In the genomic region with DNA sequence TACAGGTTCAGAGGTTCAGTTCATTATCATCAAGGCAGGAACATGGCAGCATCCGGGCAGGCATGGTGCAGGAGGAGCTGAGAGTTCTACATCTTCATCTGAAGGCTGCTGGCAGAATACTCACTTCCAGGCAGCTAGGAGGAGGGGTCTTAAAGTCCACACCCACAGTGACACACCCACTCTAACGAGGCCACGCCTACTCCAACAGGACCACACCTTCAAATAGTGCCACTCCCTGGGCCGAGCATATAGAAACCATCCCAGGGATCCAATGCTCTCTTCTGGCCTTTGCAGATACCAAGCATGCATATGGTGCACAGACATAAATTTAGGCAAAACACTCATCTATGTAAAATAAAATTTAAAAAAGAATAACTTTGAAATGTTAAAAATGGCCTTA, we compare ENCODE assay signal across 27 mouse cellular contexts.
DNase-seq lines count a peak whose midpoint lies in the region; ATAC-seq lines count a peak whose summit lies in the region.
"Had no signal": no experiment of that assay in that cellular context is flagged by ENCODE, and none has a peak within 500 bp of the region (broad histone marks: within the 10 kb centered on the region; RNA-seq: fewer than 3 reads in every experiment).

No protein-coding gene starts in this region.

- no peak for DNase-seq in heart, adult 8-10 months (ENCODE audit: low spot score)
- DNase-seq in ZHBTc4 (ENCODE audit: low read depth, low spot score): peak; percentile 25
- peak; percentile 33 for DNase-seq in yolk sac, embryonic 10.5 days (ENCODE audit: low spot score)
- DNase-seq in cerebellum, postnatal 36 days: no peak
- no peak for DNase-seq in adrenal gland, postnatal 4 days (ENCODE audit: low spot score in 2 of 2)
- DNase-seq: adrenal gland, postnatal 14 days; cerebellum, adult 8-10 months; gastrocnemius, adult 2 months; heart, postnatal 14 days; kidney, adult 8-10 months; layer of hippocampus, postnatal 36 days; left cerebral cortex, postnatal 4 days; lung, embryonic 14.5 days; lung, postnatal 14 days; midbrain, embryonic 14.5 days; retina, postnatal 1 day; right cerebral cortex, postnatal 14 days had no signal

- no peaks in the 10 kb centered on the region for H3K27me3 ChIP-seq in heart, embryonic 11.5 days (ENCODE audit: control insufficient read depth, insufficient read depth, low read length)
- no peaks in the 10 kb centered on the region for H3K27me3 ChIP-seq in liver, embryonic 12.5 days (replicated peaks)
- H3K27me3 ChIP-seq: hindbrain, embryonic 12.5 days; intestine, embryonic 15.5 days; stomach, embryonic 15.5 days had no signal

- no peak overlapping the region for H3K4me2 ChIP-seq in heart, embryonic 11.5 days
- peak overlapping the region; percentile 15; the same call in 1 of the 2 replicates for H3K4me2 ChIP-seq in liver, embryonic 12.5 days
- H3K4me2 ChIP-seq: hindbrain, embryonic 12.5 days; intestine, embryonic 15.5 days; lung, embryonic 14.5 days; stomach, embryonic 15.5 days had no signal

- H3K4me1 ChIP-seq in heart, embryonic 11.5 days (ENCODE audit: control insufficient read depth, insufficient read depth, low read length): no peaks in the 10 kb centered on the region; the same call in 1 of the 2 replicates
- H3K4me1 ChIP-seq in liver, embryonic 12.5 days: peaks cover 82% of the 10 kb centered on the region
- H3K4me1 ChIP-seq: intestine, embryonic 15.5 days; stomach, embryonic 15.5 days had no signal

- no peak overlapping the region for H3K4me3 ChIP-seq in heart, embryonic 11.5 days (ENCODE audit: low read depth, low read length)
- no peak overlapping the region for H3K4me3 ChIP-seq in liver, embryonic 12.5 days
- H3K4me3 ChIP-seq: erythroblast, embryonic 14.5 days; gastrocnemius, adult 2 months; hindbrain, embryonic 12.5 days; intestine, embryonic 15.5 days; stomach, embryonic 15.5 days had no signal

- ATAC-seq in heart, embryonic 11.5 days (replicated peaks; ENCODE audit: insufficient number of reproducible peaks, low FRiP score, low TSS enrichment): peak; percentile 80; the same call in 1 of the 2 replicates
- peak; percentile 78 for ATAC-seq in liver, embryonic 12.5 days
- ATAC-seq: CD4-positive, CD25-positive, alpha-beta regulatory T cell, adult 4 months; forebrain, embryonic 16.5 days; hindbrain, postnatal 0 days; intestine, embryonic 15.5 days had no signal

- WGBS in heart, embryonic 11.5 days (ENCODE audit: insufficient replicate concordance): 64% methylated on average over 4 of the region's 4 CpGs
- WGBS in liver, embryonic 12.5 days (ENCODE audit: insufficient replicate concordance): 44% methylated on average over 4 of the region's 4 CpGs

- no peak overlapping the region for H3K9ac ChIP-seq in heart, embryonic 11.5 days (ENCODE audit: low read depth, low read length)
- no peak overlapping the region for H3K9ac ChIP-seq in liver, embryonic 12.5 days
- H3K9ac ChIP-seq: hindbrain, embryonic 12.5 days; intestine, embryonic 15.5 days; lung, embryonic 14.5 days; stomach, embryonic 15.5 days had no signal

- H3K9me3 ChIP-seq in heart, embryonic 11.5 days (replicated peaks; ENCODE audit: control insufficient read depth, low read length): no peaks in the 10 kb centered on the region
- no peaks in the 10 kb centered on the region for H3K9me3 ChIP-seq in liver, embryonic 12.5 days (replicated peaks)
- H3K9me3 ChIP-seq: hindbrain, embryonic 12.5 days; intestine, embryonic 15.5 days; stomach, embryonic 15.5 days had no signal

- H3K36me3 ChIP-seq in heart, embryonic 11.5 days (ENCODE audit: control insufficient read depth, insufficient read depth, low read length): no peaks in the 10 kb centered on the region
- H3K36me3 ChIP-seq in liver, embryonic 12.5 days: no peaks in the 10 kb centered on the region
- H3K36me3 ChIP-seq: hindbrain, embryonic 12.5 days; intestine, embryonic 15.5 days; stomach, embryonic 15.5 days had no signal

- no peak overlapping the region for H3K27ac ChIP-seq in heart, embryonic 11.5 days (ENCODE audit: low read depth, low read length)
- H3K27ac ChIP-seq in liver, embryonic 12.5 days: peak overlapping the region; percentile 57; the same call in 1 of the 2 replicates
- H3K27ac ChIP-seq: gastrocnemius, adult 2 months; hindbrain, embryonic 12.5 days; hindbrain, postnatal 0 days; intestine, embryonic 15.5 days; kidney, postnatal 0 days; stomach, embryonic 15.5 days had no signal

Comparison
In these comparisons a context has a peak if more than half of its experiments do, and no peak if none do; other contexts are left out.
1. DNase-seq: peak in ZHBTc4 (single experiment) and yolk sac, embryonic 10.5 days (single experiment); none in heart, adult 8-10 months (single experiment), cerebellum, postnatal 36 days (0 of 2) and adrenal gland, postnatal 4 days (0 of 2).